Mouse (Mus musculus) lung, adult 2 months (tissue): ENCODE results near the gene Bcl9l.

Experiments used
- CTCF ChIP-seq: fragments of 200-500 bp; IDR thresholded peaks from 2 replicates; pipeline ENCODE4 v1.5.1; 2011; ENCODE audit warnings: mild to moderate bottlenecking, low read length, control low read depth; ENCODE audit not compliant: insufficient read depth
- POLR2A ChIP-seq: fragments of 200-500 bp; IDR thresholded peaks from 2 replicates; pipeline ENCODE4 v1.6.1; 2011; ENCODE audit warnings: low read depth, mild to moderate bottlenecking, control low read depth, low read length, borderline replicate concordance; ENCODE audit errors: extremely low read depth

DNA sequence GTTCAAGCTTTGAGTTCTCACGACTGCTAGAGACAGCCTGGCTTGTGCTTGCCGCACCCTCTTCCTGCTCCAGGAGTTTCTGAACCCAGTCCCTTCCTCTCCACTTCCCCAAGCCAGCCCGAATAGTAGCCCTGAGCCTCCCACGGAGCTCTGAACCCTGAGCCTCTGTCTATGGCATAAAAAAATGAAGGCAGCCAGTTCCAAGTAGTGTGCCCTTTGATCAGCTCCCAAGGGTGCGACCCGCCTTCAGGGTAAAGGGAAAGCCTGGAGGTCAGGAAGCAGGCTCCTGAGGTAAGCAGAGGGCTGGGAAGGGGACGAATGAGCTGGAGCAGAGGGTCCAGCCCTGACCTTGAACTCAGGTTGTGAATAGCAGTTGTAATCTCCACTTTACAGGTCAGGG lies 14.4 kb upstream of the Bcl9l start:
- TF ChIP-seq POLR2A (no peak), CTCF (no peak)
